Mouse (Mus musculus): ENCODE data around the gene Trim54. TPM values are rescaled to one million over a fixed set of nuclear protein-coding genes. Genes with fewer than 3 reads are reported as not detected.

Trim54 gene
- polyA plus RNA-seq, 1 experiment from 2014 or later: 0.65 TPM

DNA sequence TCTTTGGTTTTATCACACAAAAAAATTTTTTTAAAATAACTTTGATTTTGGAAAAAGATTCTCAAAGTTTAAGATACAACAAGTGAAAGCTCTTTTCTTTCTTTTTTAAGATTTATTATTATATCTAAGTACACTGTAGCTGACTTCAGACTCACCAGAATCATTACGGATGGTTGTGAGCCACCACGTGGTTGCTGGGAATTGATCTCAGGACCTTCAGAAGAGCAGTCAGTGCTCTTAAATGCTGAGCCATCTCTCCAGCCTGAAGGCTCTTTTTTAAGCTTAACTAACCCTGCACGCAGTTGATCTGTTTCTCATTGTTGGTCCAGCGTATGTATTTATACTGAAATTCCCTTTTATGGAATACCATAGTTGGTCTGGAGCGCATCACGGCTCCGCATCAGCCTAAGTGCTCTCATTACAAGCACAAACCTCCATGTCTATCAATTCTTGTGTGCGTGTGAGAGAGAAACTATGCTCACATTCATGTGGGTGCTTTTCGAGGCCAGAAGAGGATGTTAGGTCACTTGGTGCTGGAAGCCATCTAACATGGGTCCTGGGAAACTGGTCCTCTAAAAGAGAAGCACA is 64.8 kb downstream of the Trim54 start:
- Histone ChIP-seq H3K27me3 (ENCODE audit: control insufficient read depth, insufficient read depth, low read length) (no peaks in the 10 kb centered on the region), H3K9ac (ENCODE audit: low read length) (no peak overlapping the region), H3K4me1 (ENCODE audit: control insufficient read depth, insufficient read depth, low read length) (no peaks in the 10 kb centered on the region), H3K27ac (replicated peaks; ENCODE audit: low read depth, low read length) (no peak overlapping the region), H3K9me3 (ENCODE audit: control insufficient read depth, low read length) (no peaks in the 10 kb centered on the region), H3K4me3 (ENCODE audit: low read depth, low read length) (no peak overlapping the region; the same call in 1 of the 2 replicates), H3K4me2 (ENCODE audit: low read depth, severe bottlenecking) (no peak overlapping the region), H3K36me3 (ENCODE audit: control insufficient read depth, insufficient read depth, low read length) (no peaks in the 10 kb centered on the region)
- no peak for ATAC-seq (ENCODE audit: insufficient number of reproducible peaks, low FRiP score, low TSS enrichment, low read depth)
- DNase-seq (ENCODE audit: low spot score): no peak
- 93% methylated on average over 9 of the region's 9 CpGs for WGBS

DNA sequence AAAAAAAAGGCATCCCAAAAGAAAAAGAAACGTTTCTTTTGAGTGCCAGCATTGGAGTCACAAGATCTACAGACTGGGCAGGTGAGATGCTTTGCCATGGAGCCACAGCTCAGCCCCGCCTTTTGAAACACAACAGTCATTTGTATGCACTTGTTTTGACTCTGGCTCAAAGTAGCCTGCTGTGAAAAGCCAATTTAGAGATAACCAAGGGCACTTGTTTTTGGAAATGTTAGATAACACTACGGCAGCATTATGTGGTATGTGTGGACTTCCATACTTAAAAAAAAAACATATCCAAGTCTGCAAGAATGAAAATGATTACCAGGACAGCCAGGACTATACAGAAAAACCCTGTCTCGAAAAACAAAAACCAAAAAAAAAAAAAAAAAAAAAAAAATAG is 67.2 kb downstream of the Trim54 start:
- H3K27me3 ChIP-seq (ENCODE audit: control insufficient read depth, insufficient read depth, low read length): no peaks in the 10 kb centered on the region
- H3K9me3 ChIP-seq (ENCODE audit: control insufficient read depth, low read length): no peaks in the 10 kb centered on the region
- no peak overlapping the region for H3K9ac ChIP-seq (ENCODE audit: low read length)
- no peak overlapping the region for H3K4me3 ChIP-seq (ENCODE audit: low read depth, low read length)
- DNase-seq (ENCODE audit: low spot score): no peak
- peaks cover 8% of the 10 kb centered on the region for H3K36me3 ChIP-seq (ENCODE audit: control insufficient read depth, insufficient read depth, low read length)
- H3K4me1 ChIP-seq (ENCODE audit: control insufficient read depth, insufficient read depth, low read length): no peaks in the 10 kb centered on the region
- WGBS: 62% methylated on average over 4 of the region's 4 CpGs
- no peak overlapping the region for H3K4me2 ChIP-seq (ENCODE audit: low read depth, severe bottlenecking)
- H3K27ac ChIP-seq (replicated peaks; ENCODE audit: low read depth, low read length): no peak overlapping the region
- no peak for ATAC-seq (ENCODE audit: insufficient number of reproducible peaks, low FRiP score, low TSS enrichment, low read depth)

Other genes with a start within 250 kb of the Trim54 start
- 49.3 and 50.9 TPM in 2 replicates for gene Tmem214, start 248.7 kb upstream of the Trim54 start, polyA plus RNA-seq (2014; fragmentation: Nextera tagmentation; extraction: Ambion mirVana)
- gene Agbl5, start 228.0 kb upstream of the Trim54 start, polyA plus RNA-seq (2014; fragmentation: Nextera tagmentation; extraction: Ambion mirVana): 33.0 and 35.7 TPM in 2 replicates
- 384 and 395 TPM in 2 replicates for gene Ost4, start 208.9 kb upstream of the Trim54 start, polyA plus RNA-seq (2014; fragmentation: Nextera tagmentation; extraction: Ambion mirVana)
- gene Emilin1, start 203.3 kb upstream of the Trim54 start, polyA plus RNA-seq (2014; fragmentation: Nextera tagmentation; extraction: Ambion mirVana): 117 and 122 TPM in 2 replicates
- gene Khk, start 195.3 kb upstream of the Trim54 start, polyA plus RNA-seq (2014; fragmentation: Nextera tagmentation; extraction: Ambion mirVana): 5.4 and 7.9 TPM in 2 replicates
- 2.2 and 2.7 TPM in 2 replicates for gene Cgref1, start 171.1 kb upstream of the Trim54 start, polyA plus RNA-seq (2014; fragmentation: Nextera tagmentation; extraction: Ambion mirVana)
- 96.5 and 101 TPM in 2 replicates for gene Preb, start 156.4 kb upstream of the Trim54 start, polyA plus RNA-seq (2014; fragmentation: Nextera tagmentation; extraction: Ambion mirVana)
- not detected in 2 replicates for gene Tcf23, start 148.1 kb upstream of the Trim54 start, polyA plus RNA-seq (2014; fragmentation: Nextera tagmentation; extraction: Ambion mirVana)
- gene Atraid, start 68.4 kb upstream of the Trim54 start, polyA plus RNA-seq (2014; fragmentation: Nextera tagmentation; extraction: Ambion mirVana): 75.0 and 83.9 TPM in 2 replicates
- 8.0 and 8.6 TPM in 2 replicates for gene Slc5a6, start 67.8 kb upstream of the Trim54 start, polyA plus RNA-seq (2014; fragmentation: Nextera tagmentation; extraction: Ambion mirVana)
- gene Cad, start 61.9 kb upstream of the Trim54 start, polyA plus RNA-seq (2014; fragmentation: Nextera tagmentation; extraction: Ambion mirVana): 33.7 and 36.1 TPM in 2 replicates
- gene Dnajc5g, start 10.4 kb upstream of the Trim54 start, polyA plus RNA-seq (2014; fragmentation: Nextera tagmentation; extraction: Ambion mirVana): not detected in 2 replicates
- 0.20 TPM in 1 of 2 replicates, not detected in the other for gene Slc30a3, start 8.5 kb upstream of the Trim54 start, polyA plus RNA-seq (2014; fragmentation: Nextera tagmentation; extraction: Ambion mirVana)
- not detected in 2 replicates for gene Ucn, start 22.1 kb downstream of the Trim54 start, polyA plus RNA-seq (2014; fragmentation: Nextera tagmentation; extraction: Ambion mirVana)
- gene Mpv17, start 37.5 kb downstream of the Trim54 start, polyA plus RNA-seq (2014; fragmentation: Nextera tagmentation; extraction: Ambion mirVana): 55.6 and 56.6 TPM in 2 replicates
- gene Gm29609, start 63.2 kb downstream of the Trim54 start, polyA plus RNA-seq (2014; fragmentation: Nextera tagmentation; extraction: Ambion mirVana): 1.1 and 1.8 TPM in 2 replicates
- 89.2 and 104 TPM in 2 replicates for gene Gtf3c2, start 63.4 kb downstream of the Trim54 start, polyA plus RNA-seq (2014; fragmentation: Nextera tagmentation; extraction: Ambion mirVana)
- 138 and 144 TPM in 2 replicates for gene Snx17, start 76.5 kb downstream of the Trim54 start, polyA plus RNA-seq (2014; fragmentation: Nextera tagmentation; extraction: Ambion mirVana)
- gene Eif2b4, start 76.7 kb downstream of the Trim54 start, polyA plus RNA-seq (2014; fragmentation: Nextera tagmentation; extraction: Ambion mirVana): 71.9 and 73.0 TPM in 2 replicates
- 5.5 and 6.2 TPM in 2 replicates for gene Zfp513, start 85.6 kb downstream of the Trim54 start, polyA plus RNA-seq (2014; fragmentation: Nextera tagmentation; extraction: Ambion mirVana)
- gene Ppm1g, start 104.0 kb downstream of the Trim54 start, polyA plus RNA-seq (2014; fragmentation: Nextera tagmentation; extraction: Ambion mirVana): 154 and 159 TPM in 2 replicates
- gene Nrbp1, start 124.2 kb downstream of the Trim54 start, polyA plus RNA-seq (2014; fragmentation: Nextera tagmentation; extraction: Ambion mirVana): 119 and 124 TPM in 2 replicates
- 0.38 and 0.49 TPM in 2 replicates for gene Gm9970, start 124.5 kb downstream of the Trim54 start, polyA plus RNA-seq (2014; fragmentation: Nextera tagmentation; extraction: Ambion mirVana)
- gene Krtcap3, start 135.0 kb downstream of the Trim54 start, polyA plus RNA-seq (2014; fragmentation: Nextera tagmentation; extraction: Ambion mirVana): 23.3 and 24.9 TPM in 2 replicates
- gene Ift172, start 174.4 kb downstream of the Trim54 start, polyA plus RNA-seq (2014; fragmentation: Nextera tagmentation; extraction: Ambion mirVana): 45.7 and 51.3 TPM in 2 replicates
- gene Fndc4, start 179.4 kb downstream of the Trim54 start, polyA plus RNA-seq (2014; fragmentation: Nextera tagmentation; extraction: Ambion mirVana): 64.3 and 79.4 TPM in 2 replicates
- gene Gckr, start 180.7 kb downstream of the Trim54 start, polyA plus RNA-seq (2014; fragmentation: Nextera tagmentation; extraction: Ambion mirVana): 0.16 TPM in 1 of 2 replicates, not detected in the other